Comparison of ENCODE assay signal across 22 mouse cellular contexts in genomic region chr3:123343690-123344089, GRCm38 (mm10).
"Had no signal": no experiment of that assay in that cellular context is flagged by ENCODE, and none has a peak within 500 bp of the region (broad histone marks: within the 10 kb centered on the region; RNA-seq: fewer than 3 reads in every experiment).

No protein-coding gene starts in this region.

- H3K4me2 ChIP-seq: lung, embryonic 15.5 days; midbrain, embryonic 12.5 days; neural tube, embryonic 13.5 days; neural tube, embryonic 15.5 days; stomach, embryonic 15.5 days had no signal

- H3K36me3 ChIP-seq: midbrain, embryonic 10.5 days; midbrain, embryonic 12.5 days; neural tube, embryonic 13.5 days; neural tube, embryonic 15.5 days had no signal

- H3K27ac ChIP-seq: lung, embryonic 15.5 days; midbrain, embryonic 10.5 days; midbrain, embryonic 12.5 days; neural tube, embryonic 13.5 days; neural tube, embryonic 15.5 days; stomach, embryonic 15.5 days; stomach, postnatal 0 days had no signal

- H3K4me1 ChIP-seq: lung, embryonic 15.5 days; midbrain, embryonic 10.5 days; midbrain, embryonic 12.5 days; neural tube, embryonic 13.5 days; stomach, embryonic 15.5 days had no signal

- ATAC-seq: liver, postnatal 0 days; lung, postnatal 0 days; midbrain, embryonic 16.5 days had no signal

- H3K9me3 ChIP-seq: lung, embryonic 15.5 days; midbrain, embryonic 10.5 days; midbrain, embryonic 12.5 days; neural tube, embryonic 13.5 days; neural tube, embryonic 15.5 days; stomach, embryonic 15.5 days had no signal

- H3K9ac ChIP-seq: liver, postnatal 0 days; lung, embryonic 15.5 days; midbrain, embryonic 12.5 days; neural tube, embryonic 13.5 days; neural tube, embryonic 15.5 days; stomach, embryonic 15.5 days had no signal

- DNase-seq: liver, postnatal 0 days; lung, adult 2 months; lung, postnatal 14 days; lung, postnatal 4 days; midbrain, embryonic 14.5 days; retina, postnatal 1 day; right cerebral cortex, adult 18-20 months; right cerebral cortex, postnatal 25 days; right cerebral cortex, postnatal 4 days; thymus, adult 2 months; thymus, postnatal 25 days; thymus, postnatal 4 days had no signal

- H3K27me3 ChIP-seq: lung, embryonic 15.5 days; midbrain, embryonic 12.5 days; neural tube, embryonic 13.5 days; neural tube, embryonic 15.5 days; stomach, embryonic 15.5 days had no signal

- H3K4me3 ChIP-seq: lung, embryonic 15.5 days; midbrain, embryonic 10.5 days; midbrain, embryonic 12.5 days; myocyte; neural tube, embryonic 13.5 days; neural tube, embryonic 15.5 days; stomach, embryonic 15.5 days had no signal
